ENCODE assay signal across 9 mouse cellular contexts in the genomic region with DNA sequence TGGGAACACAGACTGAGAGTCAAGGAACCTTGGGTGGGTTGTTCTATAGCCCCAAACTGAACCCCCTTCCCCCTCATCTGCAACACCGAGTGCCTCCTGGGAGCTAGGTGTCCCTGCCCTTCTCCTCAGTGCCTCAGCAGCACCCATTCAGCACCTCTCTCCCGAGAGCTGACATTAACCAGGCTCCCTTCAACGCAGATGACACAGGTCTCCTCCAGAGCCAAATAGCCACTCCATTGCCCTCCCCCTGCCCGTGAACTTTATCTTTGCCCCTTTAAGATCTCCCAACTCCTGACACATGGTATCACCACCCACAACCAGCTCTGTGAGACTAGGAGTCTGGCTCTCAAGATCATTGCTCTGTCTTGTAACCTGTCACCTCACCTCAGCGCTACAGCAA. TPM values are rescaled to one million over a fixed set of nuclear protein-coding genes. Genes with fewer than 3 reads are reported as not detected.
A peak's percentile ranks its signal among the peaks of the same experiment; 100 is the strongest.
DNase-seq lines count a peak whose midpoint lies in the region; ATAC-seq and TF ChIP-seq lines count a peak whose summit lies in the region.
"Had no signal": no experiment of that assay in that cellular context is flagged by ENCODE, and none has a peak within 500 bp of the region (broad histone marks: within the 10 kb centered on the region; RNA-seq: fewer than 3 reads in every experiment).

No protein-coding gene starts in this region.

- DNase-seq in cerebellum, adult 2 months, result no peak
- no peak for DNase-seq in cerebellum, adult 18-20 months
- DNase-seq in Muller cell, postnatal 12 days (ENCODE audit: inconsistent ontology term), result no peak
- no peak for DNase-seq in kidney, postnatal 14 days
- DNase-seq: lung, postnatal 10 days had no signal

- peak overlapping the region; percentile 98 for H3K9ac ChIP-seq in forebrain, embryonic 13.5 days
- H3K9ac ChIP-seq in hindbrain, embryonic 12.5 days, result peak overlapping the region; percentile 99
- H3K9ac ChIP-seq in midbrain, embryonic 16.5 days (ENCODE audit: low read depth, low read length), result peak overlapping the region; percentile 98

- H3K9me3 ChIP-seq in forebrain, embryonic 13.5 days (replicated peaks), result no peaks in the 10 kb centered on the region
- no peaks in the 10 kb centered on the region for H3K9me3 ChIP-seq in hindbrain, embryonic 12.5 days (replicated peaks)
- H3K9me3 ChIP-seq in midbrain, embryonic 16.5 days (replicated peaks; ENCODE audit: control insufficient read depth, low read length, poor library complexity, severe bottlenecking), result no peaks in the 10 kb centered on the region

- peak overlapping the region; percentile 98 for H3K4me2 ChIP-seq in forebrain, embryonic 13.5 days
- H3K4me2 ChIP-seq in hindbrain, embryonic 12.5 days (replicated peaks), result peak overlapping the region; percentile 95
- peak overlapping the region; percentile 87 for H3K4me2 ChIP-seq in midbrain, embryonic 16.5 days (ENCODE audit: low read length)

- H3K27me3 ChIP-seq in cerebellum, adult 2 months (ENCODE audit: control insufficient read depth, insufficient read depth, low read length), result no peaks in the 10 kb centered on the region; the same call in 1 of the 2 replicates
- no peaks in the 10 kb centered on the region for H3K27me3 ChIP-seq in forebrain, embryonic 13.5 days
- 0 out of 2 replicates have a peak, but pooled peaks cover 5% of the 10 kb centered on the region for H3K27me3 ChIP-seq in hindbrain, embryonic 12.5 days
- H3K27me3 ChIP-seq in midbrain, embryonic 16.5 days (ENCODE audit: control insufficient read depth, insufficient read depth, low read depth, low read length), result no peaks in the 10 kb centered on the region

- peaks cover 4% of the 10 kb centered on the region for H3K4me1 ChIP-seq in cerebellum, adult 2 months (ENCODE audit: control insufficient read depth, insufficient read depth, low read length)
- peaks cover 87% of the 10 kb centered on the region for H3K4me1 ChIP-seq in forebrain, embryonic 13.5 days
- peaks cover 78% of the 10 kb centered on the region for H3K4me1 ChIP-seq in hindbrain, embryonic 12.5 days
- H3K4me1 ChIP-seq in midbrain, embryonic 16.5 days (ENCODE audit: control insufficient read depth, insufficient read depth, low read length), result peaks cover 47% of the 10 kb centered on the region

- no peak overlapping the region for H3K27ac ChIP-seq in cerebellum, adult 2 months (ENCODE audit: insufficient read depth, low read length)
- peak overlapping the region; percentile 87 for H3K27ac ChIP-seq in forebrain, embryonic 13.5 days
- peak overlapping the region; percentile 92 for H3K27ac ChIP-seq in hindbrain, embryonic 12.5 days
- H3K27ac ChIP-seq in midbrain, embryonic 16.5 days (ENCODE audit: low read length), result peak overlapping the region; percentile 92

- TF ChIP-seq CTCF in cerebellum, adult 2 months (IDR thresholded peaks at IDR 0.05; ENCODE audit: borderline replicate concordance, insufficient read depth, low read depth, low read length), result no peak

- no peak for ATAC-seq in forebrain, embryonic 13.5 days
- no peak for ATAC-seq in hindbrain, embryonic 12.5 days (ENCODE audit: low FRiP score)
- no peak for ATAC-seq in midbrain, embryonic 16.5 days
- ATAC-seq in activated CD4-positive, CD25-positive, alpha-beta regulatory T cell, adult 4 months, result no peak

- no peak for TF ChIP-seq POLR2A in cerebellum, adult 2 months (IDR thresholded peaks at IDR 0.05; ENCODE audit: borderline replicate concordance, insufficient read depth, low read length)

- 31% methylated on average over 5 of the region's 5 CpGs for WGBS in cerebellum, adult 2 months
- 9% methylated on average over 5 of the region's 5 CpGs for WGBS in forebrain, embryonic 13.5 days
- WGBS in hindbrain, embryonic 12.5 days, result 7% methylated on average over 5 of the region's 5 CpGs
- 11% methylated on average over 5 of the region's 5 CpGs for WGBS in midbrain, embryonic 16.5 days

- peaks cover 44% of the 10 kb centered on the region for H3K36me3 ChIP-seq in forebrain, embryonic 13.5 days (ENCODE audit: poor library complexity, severe bottlenecking)
- H3K36me3 ChIP-seq in hindbrain, embryonic 12.5 days, result peaks cover 28% of the 10 kb centered on the region
- no peaks in the 10 kb centered on the region for H3K36me3 ChIP-seq in midbrain, embryonic 16.5 days (ENCODE audit: control insufficient read depth, insufficient read depth, low read length)

- peak overlapping the region; percentile 28 for H3K4me3 ChIP-seq in cerebellum, adult 2 months (replicated peaks; ENCODE audit: insufficient read depth, low read depth, low read length)
- H3K4me3 ChIP-seq in forebrain, embryonic 13.5 days, result peak overlapping the region; percentile 83
- H3K4me3 ChIP-seq in hindbrain, embryonic 12.5 days, result peak overlapping the region; percentile 81
- peak overlapping the region; percentile 83 for H3K4me3 ChIP-seq in midbrain, embryonic 16.5 days (ENCODE audit: low read depth, low read length)

RNA-seq across cellular contexts. Expression of a gene that starts 0.8 kb away (rescaled TPM):
- 84.8 and 104 TPM in 2 replicates for polyA plus RNA-seq in cerebellum, adult 2 months (2012; rRNA removed)
- polyA plus RNA-seq in forebrain, embryonic 13.5 days (2015; fragmentation: Nextera tagmentation; extraction: Ambion mirVana), result 63.1 and 72.0 TPM in 2 replicates
- 95.7 and 106 TPM in 2 replicates for polyA plus RNA-seq in hindbrain, embryonic 12.5 days (2016; fragmentation: Nextera tagmentation; extraction: Ambion mirVana)
- 165 and 178 TPM in 2 replicates for polyA plus RNA-seq in midbrain, embryonic 16.5 days (2015; fragmentation: Nextera tagmentation; extraction: Ambion mirVana)
- polyA plus RNA-seq in activated CD4-positive, CD25-positive, alpha-beta regulatory T cell, adult 4 months (2017; shearing (Covaris generic)), result under 1 TPM in 1 of 2 experiments, not detected in 1; 0.17 TPM

RNA-seq across cellular contexts. Expression of a gene that starts 10.3 kb away (rescaled TPM):
- polyA plus RNA-seq in cerebellum, adult 2 months (2012; rRNA removed), result 0.55 and 0.69 TPM in 2 replicates
- polyA plus RNA-seq in forebrain, embryonic 13.5 days (2015; fragmentation: Nextera tagmentation; extraction: Ambion mirVana), result 1.7 and 2.0 TPM in 2 replicates
- 1.4 and 2.5 TPM in 2 replicates for polyA plus RNA-seq in hindbrain, embryonic 12.5 days (2016; fragmentation: Nextera tagmentation; extraction: Ambion mirVana)
- 4.4 and 5.1 TPM in 2 replicates for polyA plus RNA-seq in midbrain, embryonic 16.5 days (2015; fragmentation: Nextera tagmentation; extraction: Ambion mirVana)
- under 1 TPM in 1 of 2 experiments, not detected in 1; 0.19 TPM for polyA plus RNA-seq in activated CD4-positive, CD25-positive, alpha-beta regulatory T cell, adult 4 months (2017; shearing (Covaris generic))

RNA-seq across cellular contexts. Expression of a gene that starts 20.9 kb away (rescaled TPM):
- polyA plus RNA-seq in cerebellum, adult 2 months (2012; rRNA removed), result 18.6 and 18.8 TPM in 2 replicates
- polyA plus RNA-seq in forebrain, embryonic 13.5 days (2015; fragmentation: Nextera tagmentation; extraction: Ambion mirVana), result 32.0 and 35.1 TPM in 2 replicates
- polyA plus RNA-seq in hindbrain, embryonic 12.5 days (2016; fragmentation: Nextera tagmentation; extraction: Ambion mirVana), result 29.7 and 29.9 TPM in 2 replicates
- polyA plus RNA-seq in midbrain, embryonic 16.5 days (2015; fragmentation: Nextera tagmentation; extraction: Ambion mirVana), result 19.2 and 20.9 TPM in 2 replicates
- 10 to 100 TPM; 25.6 to 27.6 TPM for polyA plus RNA-seq in activated CD4-positive, CD25-positive, alpha-beta regulatory T cell, adult 4 months (2017; shearing (Covaris generic))

RNA-seq across cellular contexts. Expression of a gene that starts 21.0 kb away (rescaled TPM):
- polyA plus RNA-seq in cerebellum, adult 2 months (2012; rRNA removed), result 34.7 and 35.6 TPM in 2 replicates
- polyA plus RNA-seq in forebrain, embryonic 13.5 days (2015; fragmentation: Nextera tagmentation; extraction: Ambion mirVana), result 119 and 129 TPM in 2 replicates
- polyA plus RNA-seq in hindbrain, embryonic 12.5 days (2016; fragmentation: Nextera tagmentation; extraction: Ambion mirVana), result 105 and 109 TPM in 2 replicates
- polyA plus RNA-seq in midbrain, embryonic 16.5 days (2015; fragmentation: Nextera tagmentation; extraction: Ambion mirVana), result 48.9 and 57.3 TPM in 2 replicates
- 100 to 1,000 TPM; 231 to 302 TPM for polyA plus RNA-seq in activated CD4-positive, CD25-positive, alpha-beta regulatory T cell, adult 4 months (2017; shearing (Covaris generic))

RNA-seq across cellular contexts. Expression of a gene that starts 46.6 kb away (rescaled TPM):
- 890 and 950 TPM in 2 replicates for polyA plus RNA-seq in cerebellum, adult 2 months (2012; rRNA removed)
- polyA plus RNA-seq in forebrain, embryonic 13.5 days (2015; fragmentation: Nextera tagmentation; extraction: Ambion mirVana), result 12.7 and 14.0 TPM in 2 replicates
- 12.1 and 18.5 TPM in 2 replicates for polyA plus RNA-seq in hindbrain, embryonic 12.5 days (2016; fragmentation: Nextera tagmentation; extraction: Ambion mirVana)
- polyA plus RNA-seq in midbrain, embryonic 16.5 days (2015; fragmentation: Nextera tagmentation; extraction: Ambion mirVana), result 65.8 and 95.2 TPM in 2 replicates
- polyA plus RNA-seq in activated CD4-positive, CD25-positive, alpha-beta regulatory T cell, adult 4 months (2017; shearing (Covaris generic)), result under 1 TPM in 1 of 2 experiments, not detected in 1; 0.46 TPM

Comparison
In these comparisons a context has a peak if more than half of its experiments do, and no peak if none do; other contexts are left out.
1. H3K4me3 ChIP-seq: peak in every context shown above with its lines; median percentile 83 in forebrain, embryonic 13.5 days; 83 in midbrain, embryonic 16.5 days; 81 in hindbrain, embryonic 12.5 days; 28 in cerebellum, adult 2 months.
2. RNA of a gene that starts 0.8 kb away (polyA plus RNA-seq): 165 to 178 TPM in midbrain, embryonic 16.5 days, 95.7 to 106 TPM in hindbrain, embryonic 12.5 days, 84.8 to 104 TPM in cerebellum, adult 2 months and 63.1 to 72.0 TPM in forebrain, embryonic 13.5 days; 0.17 TPM in activated CD4-positive, CD25-positive, alpha-beta regulatory T cell, adult 4 months; every median in the first group is over 10 times any median in the second.
3. Peak in every context shown above with its lines, with median percentiles within 50 percentile points of each other: H3K4me2 ChIP-seq and H3K9ac ChIP-seq.